ENCODE assay signal across 8 mouse cellular contexts in genomic region chr5:115977757-115978156, GRCm38 (mm10). TPM values are rescaled to one million over a fixed set of nuclear protein-coding genes. Genes with fewer than 3 reads are reported as not detected.
DNase-seq lines count a peak whose midpoint lies in the region; ATAC-seq and TF ChIP-seq lines count a peak whose summit lies in the region.

No protein-coding gene starts in this region.

- ATAC-seq in embryonic facial prominence, embryonic 14.5 days (ENCODE audit: low read depth), result no peak
- ATAC-seq in intestine, embryonic 16.5 days, result peak; percentile 48; the same call in 1 of the 2 replicates
- ATAC-seq in lung, postnatal 0 days, result peak; percentile 81

- H3K36me3 ChIP-seq in embryonic facial prominence, embryonic 14.5 days (ENCODE audit: control insufficient read depth, insufficient read depth, low read length), result peaks cover 27% of the 10 kb centered on the region; the same call in 1 of the 2 replicates
- H3K36me3 ChIP-seq in intestine, embryonic 16.5 days (ENCODE audit: control insufficient read depth, insufficient read depth, low read length), result peaks cover 10% of the 10 kb centered on the region
- H3K36me3 ChIP-seq in lung, postnatal 0 days (ENCODE audit: insufficient read depth, low read length), result no peaks in the 10 kb centered on the region

- no peaks in the 10 kb centered on the region for H3K27me3 ChIP-seq in embryonic facial prominence, embryonic 14.5 days (replicated peaks; ENCODE audit: control insufficient read depth, insufficient read depth, low read length)
- no peaks in the 10 kb centered on the region for H3K27me3 ChIP-seq in intestine, embryonic 16.5 days (replicated peaks; ENCODE audit: control insufficient read depth, insufficient read depth, low read length)
- H3K27me3 ChIP-seq in lung, postnatal 0 days (replicated peaks; ENCODE audit: insufficient read depth, low read length), result no peaks in the 10 kb centered on the region

- no peaks in the 10 kb centered on the region for H3K9me3 ChIP-seq in embryonic facial prominence, embryonic 14.5 days (ENCODE audit: control insufficient read depth, low read length)
- no peaks in the 10 kb centered on the region for H3K9me3 ChIP-seq in intestine, embryonic 16.5 days (ENCODE audit: control insufficient read depth, low read length)
- H3K9me3 ChIP-seq in lung, postnatal 0 days (ENCODE audit: low read length), result no peaks in the 10 kb centered on the region

- H3K4me1 ChIP-seq in embryonic facial prominence, embryonic 14.5 days (ENCODE audit: control insufficient read depth, insufficient read depth, low read length), result peaks cover 8% of the 10 kb centered on the region; the same call in 1 of the 2 replicates
- no peaks in the 10 kb centered on the region; the same call in 1 of the 2 replicates for H3K4me1 ChIP-seq in intestine, embryonic 16.5 days (ENCODE audit: control insufficient read depth, insufficient read depth, low read length)
- H3K4me1 ChIP-seq in lung, postnatal 0 days (ENCODE audit: insufficient read depth, low read depth, low read length), result peaks cover 5% of the 10 kb centered on the region; the same call in 1 of the 2 replicates

- TF ChIP-seq EP300 in lung, postnatal 0 days (IDR thresholded peaks at IDR 0.05), result no peak; the same call in 1 of the 2 replicates

- H3K4me2 ChIP-seq in embryonic facial prominence, embryonic 14.5 days (ENCODE audit: low read depth, low read length), result no peak overlapping the region
- H3K4me2 ChIP-seq in intestine, embryonic 16.5 days (ENCODE audit: low read depth, low read length), result no peak overlapping the region
- H3K4me2 ChIP-seq in lung, postnatal 0 days (replicated peaks; ENCODE audit: low read depth, low read length), result peak overlapping the region; percentile 48

- WGBS in embryonic facial prominence, embryonic 14.5 days, result 62% methylated on average over 9 of the region's 10 CpGs
- WGBS in intestine, embryonic 16.5 days, result 62% methylated on average over 10 of the region's 10 CpGs
- WGBS in lung, postnatal 0 days, result 36% methylated on average over 10 of the region's 10 CpGs

- H3K9ac ChIP-seq in embryonic facial prominence, embryonic 14.5 days (ENCODE audit: low read depth, low read length), result no peak overlapping the region
- no peak overlapping the region for H3K9ac ChIP-seq in intestine, embryonic 16.5 days (ENCODE audit: low read depth, low read length)
- H3K9ac ChIP-seq in lung, postnatal 0 days (replicated peaks; ENCODE audit: low read depth), result no peak overlapping the region

- intact Hi-C loops in left cerebral cortex, postnatal 14 days (cut with DNase I), result no loop called here

- TF ChIP-seq CTCF in lung, postnatal 0 days (IDR thresholded peaks at IDR 0.05), result no peak

- DNase-seq in adrenal gland, postnatal 10 days, result peak; percentile 35
- no peak for DNase-seq in adrenal gland, adult 8-10 months
- peak; percentile 20 for DNase-seq in embryonic facial prominence, embryonic 14.5 days (ENCODE audit: low spot score)
- DNase-seq in lung, postnatal 0 days (ENCODE audit: low spot score), result peak; percentile 71
- no peak for DNase-seq in urinary bladder, adult 18-20 months (ENCODE audit: low spot score in 2 of 2)
- DNase-seq in urinary bladder, adult 2 months (ENCODE audit: low spot score), result no peak
- DNase-seq in left cerebral cortex, postnatal 14 days (ENCODE audit: low spot score in 2 of 2), result no peak

- H3K4me3 ChIP-seq in embryonic facial prominence, embryonic 14.5 days (ENCODE audit: low read depth, low read length), result no peak overlapping the region
- no peak overlapping the region for H3K4me3 ChIP-seq in intestine, embryonic 16.5 days (ENCODE audit: low read length)
- no peak overlapping the region for H3K4me3 ChIP-seq in lung, postnatal 0 days (ENCODE audit: low read depth, low read length)

- H3K27ac ChIP-seq in embryonic facial prominence, embryonic 14.5 days (replicated peaks; ENCODE audit: low read depth, low read length), result no peak overlapping the region
- peak overlapping the region; percentile 45; the same call in 1 of the 2 replicates for H3K27ac ChIP-seq in intestine, embryonic 16.5 days (ENCODE audit: low read length)
- peak overlapping the region; percentile 86 for H3K27ac ChIP-seq in lung, postnatal 0 days (ENCODE audit: low read length)

RNA-seq across cellular contexts. Expression of gene Prkab1, which starts 46.6 kb away (rescaled TPM):
- total RNA-seq in adrenal gland, postnatal 10 days (2021), result 10 to 100 TPM; 57.5 to 58.1 TPM
- 100 to 1,000 TPM in 1 of 4 experiments, 10 to 100 TPM in 3; 56.6 to 107 (median 62.1) TPM for total RNA-seq in adrenal gland, adult 8-10 months (2022)
- 49.9 and 61.4 TPM in 2 replicates for polyA plus RNA-seq in embryonic facial prominence, embryonic 14.5 days (2014; fragmentation: Nextera tagmentation; extraction: Ambion mirVana)
- 74.8 and 83.1 TPM in 2 replicates for polyA plus RNA-seq in intestine, embryonic 16.5 days (2015; fragmentation: Nextera tagmentation; extraction: Ambion mirVana)
- polyA plus RNA-seq in lung, postnatal 0 days (2015; fragmentation: Nextera tagmentation; extraction: Ambion mirVana), result 75.1 and 80.6 TPM in 2 replicates
- 104 and 109 TPM in 2 replicates for polyA plus RNA-seq in urinary bladder, adult 2 months (2012; rRNA removed)
- total RNA-seq in left cerebral cortex, postnatal 14 days (2021), result 10 to 100 TPM; 25.6 to 26.2 TPM

Comparison
In these comparisons a context has a peak if more than half of its experiments do, and no peak if none do; other contexts are left out.
1. DNase-seq: peak in adrenal gland, postnatal 10 days (single experiment), embryonic facial prominence, embryonic 14.5 days (single experiment) and lung, postnatal 0 days (single experiment); none in adrenal gland, adult 8-10 months (single experiment), urinary bladder, adult 18-20 months (0 of 2), urinary bladder, adult 2 months (single experiment) and left cerebral cortex, postnatal 14 days (0 of 2).